ENCODE assay signal across 13 mouse cellular contexts in genomic region chr8:93923897-93924334, GRCm38 (mm10).
A peak's percentile ranks its signal among the peaks of the same experiment; 100 is the strongest.
DNase-seq lines count a peak whose midpoint lies in the region; ATAC-seq and TF ChIP-seq lines count a peak whose summit lies in the region.
"Had no signal": no experiment of that assay in that cellular context is flagged by ENCODE, and none has a peak within 500 bp of the region (broad histone marks: within the 10 kb centered on the region; RNA-seq: fewer than 3 reads in every experiment).

No protein-coding gene starts in this region.

- 0 out of 2 replicates have a peak, but pooled peaks have one; percentile 23 for ATAC-seq in stomach, embryonic 15.5 days (ENCODE audit: insufficient read depth, low FRiP score, low read depth)
- ATAC-seq: CD4-positive, CD25-positive, alpha-beta regulatory T cell, adult 4 months; intestine, embryonic 15.5 days; liver, postnatal 0 days; midbrain, embryonic 15.5 days had no signal

- WGBS in lung, adult 2 months = 39% methylated on average over 7 of the region's 7 CpGs
- WGBS in stomach, embryonic 15.5 days = 46% methylated on average over 7 of the region's 7 CpGs

- H3K27me3 ChIP-seq in stomach, embryonic 15.5 days (replicated peaks) = no peaks in the 10 kb centered on the region
- H3K27me3 ChIP-seq: intestine, embryonic 15.5 days; midbrain, embryonic 15.5 days had no signal

- H3K4me2 ChIP-seq in stomach, embryonic 15.5 days = no peak overlapping the region
- H3K4me2 ChIP-seq: intestine, embryonic 15.5 days; midbrain, embryonic 15.5 days had no signal

- no peak overlapping the region for H3K4me3 ChIP-seq in lung, adult 2 months (replicated peaks; ENCODE audit: extremely low read depth, low read depth, low read length)
- H3K4me3 ChIP-seq in stomach, embryonic 15.5 days (replicated peaks) = no peak overlapping the region
- H3K4me3 ChIP-seq: heart, adult 2 months; intestine, embryonic 15.5 days; midbrain, embryonic 15.5 days had no signal

- H3K27ac ChIP-seq in stomach, embryonic 15.5 days = no peak overlapping the region
- H3K27ac ChIP-seq: heart, adult 2 months; intestine, embryonic 15.5 days; midbrain, embryonic 15.5 days had no signal

- DNase-seq in frontal cortex, adult 2 months (ENCODE audit: extremely low spot score in 1 of 2, low spot score in 1 of 2) = peak; percentile 79 to 87
- DNase-seq in frontal cortex, postnatal 10 days (ENCODE audit: low spot score in 2 of 2) = no peak
- DNase-seq in lung, postnatal 36 days = peak; percentile 31
- no peak for DNase-seq in lung, adult 2 months
- peak; percentile 61 for DNase-seq in gastrocnemius, postnatal 25 days
- DNase-seq in kidney, postnatal 14 days = no peak
- no peak for DNase-seq in retina, embryonic 14.5 days (ENCODE audit: low spot score)
- DNase-seq: liver, postnatal 0 days had no signal

- H3K9ac ChIP-seq in stomach, embryonic 15.5 days = no peak overlapping the region
- H3K9ac ChIP-seq: intestine, embryonic 15.5 days; liver, postnatal 0 days; midbrain, embryonic 15.5 days had no signal

- no peak for TF ChIP-seq CTCF in lung, adult 2 months (IDR thresholded peaks at IDR 0.05; ENCODE audit: insufficient read depth, low read length)

- no peak for TF ChIP-seq POLR2A in lung, adult 2 months (IDR thresholded peaks at IDR 0.05; ENCODE audit: borderline replicate concordance, extremely low read depth, low read depth, low read length)

- no peaks in the 10 kb centered on the region for H3K36me3 ChIP-seq in stomach, embryonic 15.5 days
- H3K36me3 ChIP-seq: intestine, embryonic 15.5 days; midbrain, embryonic 15.5 days had no signal

- no peaks in the 10 kb centered on the region for H3K9me3 ChIP-seq in stomach, embryonic 15.5 days
- H3K9me3 ChIP-seq: intestine, embryonic 15.5 days; midbrain, embryonic 15.5 days had no signal

- 0 out of 2 replicates have a peak, but pooled peaks cover 2% of the 10 kb centered on the region for H3K4me1 ChIP-seq in lung, adult 2 months (ENCODE audit: control insufficient read depth, insufficient read depth, low read length)
- H3K4me1 ChIP-seq in stomach, embryonic 15.5 days = 0 out of 2 replicates have a peak, but pooled peaks cover 3% of the 10 kb centered on the region

Comparison
In these comparisons a context has a peak if more than half of its experiments do, and no peak if none do; other contexts are left out.
1. DNase-seq: peak in frontal cortex, adult 2 months (2 of 2), lung, postnatal 36 days (single experiment) and gastrocnemius, postnatal 25 days (single experiment); none in frontal cortex, postnatal 10 days (0 of 2), lung, adult 2 months (single experiment), kidney, postnatal 14 days (single experiment) and retina, embryonic 14.5 days (single experiment).